8 mouse cellular contexts compared by ENCODE assay signal in genomic region chr6:113419199-113419587, GRCm38 (mm10). TPM values are rescaled to one million over a fixed set of nuclear protein-coding genes. Genes with fewer than 3 reads are reported as not detected.
DNase-seq lines count a peak whose midpoint lies in the region; ATAC-seq and TF ChIP-seq lines count a peak whose summit lies in the region.

Gene Rpusd3, minus strand, starts transcription at chr6:113419340.

- H3K27ac ChIP-seq in bone marrow macrophage, adult 2 months (ENCODE audit: insufficient read depth, low read depth, low read length), result no peak within 1 kb of the TSS
- H3K27ac ChIP-seq in embryonic fibroblast, embryonic 13.5 days (ENCODE audit: insufficient read depth, low read length), result 0 out of 2 replicates have a peak within 1 kb of the TSS, but pooled peaks have one; percentile 22
- peak within 1 kb of the TSS; percentile 84 for H3K27ac ChIP-seq in heart, embryonic 10.5 days
- H3K27ac ChIP-seq in kidney, embryonic 15.5 days, result peak within 1 kb of the TSS; percentile 65

- H3K4me3 ChIP-seq in bone marrow macrophage, adult 2 months (ENCODE audit: insufficient read depth, low read length), result peak within 1 kb of the TSS; percentile 70
- H3K4me3 ChIP-seq in embryonic fibroblast, embryonic 13.5 days (ENCODE audit: insufficient read depth, low read length), result peak within 1 kb of the TSS; percentile 63
- peak within 1 kb of the TSS; percentile 74 for H3K4me3 ChIP-seq in heart, embryonic 10.5 days
- peak within 1 kb of the TSS; percentile 63 for H3K4me3 ChIP-seq in kidney, embryonic 15.5 days (replicated peaks)

- peaks cover 25% of the 10 kb centered on the region for H3K36me3 ChIP-seq in heart, embryonic 10.5 days
- H3K36me3 ChIP-seq in kidney, embryonic 15.5 days, result peaks cover 26% of the 10 kb centered on the region

- peaks cover 5% of the 10 kb centered on the region; the same call in 1 of the 2 replicates for H3K4me1 ChIP-seq in bone marrow macrophage, adult 2 months (ENCODE audit: control insufficient read depth, insufficient read depth, low read length)
- no peaks in the 10 kb centered on the region for H3K4me1 ChIP-seq in embryonic fibroblast, embryonic 13.5 days (ENCODE audit: control insufficient read depth, insufficient read depth, low read length)
- peaks cover 13% of the 10 kb centered on the region for H3K4me1 ChIP-seq in heart, embryonic 10.5 days
- H3K4me1 ChIP-seq in kidney, embryonic 15.5 days, result peaks cover 15% of the 10 kb centered on the region

- under 1% methylated on average over 25 of the region's 25 CpGs for WGBS in heart, embryonic 10.5 days
- WGBS in kidney, embryonic 15.5 days, result under 1% methylated on average over 25 of the region's 25 CpGs

- peak within 1 kb of the TSS; percentile 66 for H3K9ac ChIP-seq in kidney, embryonic 15.5 days

- H3K27me3 ChIP-seq in heart, embryonic 10.5 days (ENCODE audit: insufficient read depth, poor library complexity, severe bottlenecking), result no peaks in the 10 kb centered on the region
- no peaks in the 10 kb centered on the region for H3K27me3 ChIP-seq in kidney, embryonic 15.5 days

- peak within 1 kb of the TSS; percentile 90 for H3K4me2 ChIP-seq in kidney, embryonic 15.5 days

- H3K9me3 ChIP-seq in heart, embryonic 10.5 days, result no peaks in the 10 kb centered on the region
- H3K9me3 ChIP-seq in kidney, embryonic 15.5 days (replicated peaks), result no peaks in the 10 kb centered on the region

- ATAC-seq in kidney, embryonic 15.5 days (replicated peaks; ENCODE audit: low FRiP score), result peak; percentile 97
- peak; percentile 95 for ATAC-seq in monocyte, adult 5-6 weeks (replicated peaks; ENCODE audit: insufficient number of reproducible peaks, low FRiP score, low TSS enrichment, poor library complexity, severe bottlenecking)

- TF ChIP-seq POLR2A in bone marrow macrophage, adult 2 months (IDR thresholded peaks at IDR 0.05; ENCODE audit: borderline replicate concordance, low read depth, low read length), result no peak
- TF ChIP-seq POLR2A in embryonic fibroblast, embryonic 13.5 days (IDR thresholded peaks at IDR 0.05; ENCODE audit: low read depth, low read length), result peak; percentile 91

- no peak for TF ChIP-seq CTCF in bone marrow macrophage, adult 2 months (IDR thresholded peaks at IDR 0.05; ENCODE audit: low read depth, low read length)
- no peak for TF ChIP-seq CTCF in embryonic fibroblast, embryonic 13.5 days (IDR thresholded peaks at IDR 0.05; ENCODE audit: borderline replicate concordance, insufficient read depth, low read length)

- DNase-seq in A20 (ENCODE audit: low read depth, low spot score) (peak; percentile 99), liver (peak; percentile 99)
- DNase-seq in heart, embryonic 10.5 days (ENCODE audit: low spot score), result peak; percentile 97
- DNase-seq in spleen, postnatal 4 days (ENCODE audit: low spot score in 2 of 2), result peak; percentile 99 to 100

RNA-seq across cellular contexts. Expression of gene Rpusd3, which starts in this region (rescaled TPM):
- polyA plus RNA-seq in bone marrow macrophage, adult 2 months (2012; ENCODE audit: insufficient read depth, insufficient read length, missing spikeins), result 4.6 and 6.5 TPM in 2 replicates
- 7.7 and 8.0 TPM in 2 replicates for polyA plus RNA-seq in embryonic fibroblast, embryonic 13.5 days (2011; ENCODE audit: insufficient read length, low read depth, missing spikeins)
- polyA plus RNA-seq in heart, embryonic 10.5 days (2016; fragmentation: Nextera tagmentation; extraction: Ambion mirVana), result 23.4 and 26.1 TPM in 2 replicates
- polyA plus RNA-seq in kidney, embryonic 15.5 days (2015; fragmentation: Nextera tagmentation; extraction: Ambion mirVana), result 24.0 and 25.3 TPM in 2 replicates
- total RNA-seq in monocyte, adult 5-6 weeks (2017), result 0.96 to 6.9 TPM (median 4.4 TPM) in 3 replicates
